Mouse (Mus musculus) lung, postnatal 0 days (tissue): ENCODE measurements at regions not wholly inside any gene's neighbourhood (a gene's known extent, or its start where the extent isn't known, plus 50 kb on each side); places are given as distances from the start of the nearest gene placed in this dataset.
A peak's percentile ranks its signal among the peaks of the same experiment; 100 is the strongest.
"Not testable (repeated sequence)": the region's sequence is repeated elsewhere in the genome, so short reads cannot be mapped to it uniquely, and the experiment has no call there.

Experiments
- ATAC-seq: fragments of 200-750 bp; cut with Nextera tagmentation; 2 replicates; pipeline ENCODE4 v1.8.0; 2017; ENCODE audit warnings: moderate library complexity
- DNase-seq: peaks from one replicate; pipeline ENCODE4 v3.0.0-alpha.2; 2016; ENCODE audit warnings: low spot score
- H3K27ac ChIP-seq: fragments of 300-500 bp; sonication (generic); 2 replicates; pipeline ENCODE4 v1.5.1; 2014; ENCODE audit warnings: antibody characterized with exemption, mild to moderate bottlenecking, low read length, mixed read lengths
- H3K27me3 ChIP-seq: fragments of 300-500 bp; sonication (generic); replicated peaks from 2 replicates; pipeline ENCODE4 v1.6.1; 2014; ENCODE audit warnings: low read length, mixed read lengths; ENCODE audit not compliant: insufficient read depth
- H3K36me3 ChIP-seq: fragments of 300-500 bp; sonication (generic); 2 replicates; pipeline ENCODE4 v1.6.1; 2014; ENCODE audit warnings: low read length, mixed read lengths; ENCODE audit not compliant: insufficient read depth
- H3K4me1 ChIP-seq: fragments of 300-500 bp; sonication (generic); 2 replicates; pipeline ENCODE4 v1.6.1; 2014; ENCODE audit warnings: antibody characterized with exemption, low read depth, low read length, mixed read lengths; ENCODE audit not compliant: insufficient read depth
- H3K4me2 ChIP-seq: fragments of 300-500 bp; sonication (generic); replicated peaks from 2 replicates; pipeline ENCODE4 v1.6.1; 2014; ENCODE audit warnings: low read depth, mild to moderate bottlenecking, low read length, moderate library complexity, mixed read lengths
- H3K4me3 ChIP-seq: fragments of 300-500 bp; sonication (generic); 2 replicates; pipeline ENCODE4 v1.5.1; 2014; ENCODE audit warnings: low read depth, low read length
- H3K9ac ChIP-seq: fragments of 300-500 bp; sonication (generic); replicated peaks from 2 replicates; pipeline ENCODE4 v1.6.1; 2014; ENCODE audit warnings: low read depth, mild to moderate bottlenecking
- H3K9me3 ChIP-seq: fragments of 300-500 bp; sonication (generic); 2 replicates; pipeline ENCODE4 v1.6.1; 2016; ENCODE audit warnings: low read length, mixed read lengths
- CTCF ChIP-seq: IDR thresholded peaks from 2 replicates; pipeline ENCODE4 v1.5.1; 2016; ENCODE audit warnings: antibody characterized with exemption, mild to moderate bottlenecking
- EP300 ChIP-seq: IDR thresholded peaks from 2 replicates; pipeline ENCODE4 v1.6.1; 2016; ENCODE audit warnings: antibody characterized with exemption, mild to moderate bottlenecking, control low read depth
- WGBS: fragments of 180-500 bp; shearing (Covaris S2); extraction: QIAGEN DNeasy Blood & Tissue Kit; methylation state at CpG from one replicate; pipeline ENCODE4 v1.1.7; 2014; 5-methylcytosine and 5-hydroxymethylcytosine counted together

DNA sequence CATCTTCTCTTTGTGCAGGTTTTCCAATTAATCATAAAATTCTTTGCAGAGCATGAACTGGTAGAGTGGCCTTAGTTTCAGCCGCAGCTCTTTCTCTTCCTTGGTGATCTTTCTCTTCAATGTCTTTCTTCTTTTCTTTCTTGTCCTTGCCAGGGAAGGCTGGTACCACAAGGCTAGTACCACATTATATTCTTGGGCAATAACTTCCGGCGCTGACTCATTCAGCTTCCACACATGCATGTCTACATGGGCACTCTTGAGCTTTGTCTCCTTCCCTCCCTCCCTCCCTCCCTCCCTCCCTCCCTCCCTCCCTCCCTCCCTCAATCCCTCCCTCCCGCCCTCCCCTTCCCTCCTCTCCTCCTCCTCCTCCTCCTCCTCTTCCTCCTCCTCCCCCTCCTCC is 98.1 kb upstream of the Pwp1 start:
- H3K27ac ChIP-seq, ATAC-seq: not testable (repeated sequence)
- WGBS, result 82% methylated on average over 3 of the region's 4 CpGs

GRCm38 (mm10) chr10:85731796-85732388 is 97.4 kb upstream of the Pwp1 start:
- not testable (repeated sequence) for H3K27me3 ChIP-seq, H3K27ac ChIP-seq, H3K9me3 ChIP-seq, H3K4me2 ChIP-seq, H3K36me3 ChIP-seq, DNase-seq, H3K9ac ChIP-seq, H3K4me3 ChIP-seq, H3K4me1 ChIP-seq
- ATAC-seq, result peak; percentile 60; the same call in 1 of the 2 replicates
- 48% methylated on average over 6 of the region's 13 CpGs for WGBS
- TF ChIP-seq CTCF, result peak; percentile 46

More for the DNA sequence above, 98.1 kb upstream of the Pwp1 start:
- not testable (repeated sequence) for H3K4me2 ChIP-seq, H3K4me1 ChIP-seq, H3K4me3 ChIP-seq, H3K27me3 ChIP-seq, H3K36me3 ChIP-seq, H3K9ac ChIP-seq, DNase-seq, H3K9me3 ChIP-seq

GRCm38 (mm10) chr10:85737796-85738195 is 91.5 kb upstream of the Pwp1 start:
- Histone ChIP-seq H3K9ac (no peak overlapping the region), H3K4me3 (no peak overlapping the region), H3K9me3 (no peaks in the 10 kb centered on the region), H3K4me1 (no peaks in the 10 kb centered on the region), H3K4me2 (no peak overlapping the region), H3K36me3 (no peaks in the 10 kb centered on the region), H3K27me3 (no peaks in the 10 kb centered on the region), H3K27ac (no peak overlapping the region)
- no peak for ATAC-seq
- WGBS, result 89% methylated on average over 1 of the region's 1 CpGs
- TF ChIP-seq EP300 (no peak), CTCF (no peak)
- no peak for DNase-seq

- no peak for DNase-seq
- no peaks in the 10 kb centered on the region for H3K36me3 ChIP-seq
- no peaks in the 10 kb centered on the region for H3K4me1 ChIP-seq
- H3K27me3 ChIP-seq, result no peaks in the 10 kb centered on the region
- no peak overlapping the region for H3K4me2 ChIP-seq
- no peak overlapping the region for H3K9ac ChIP-seq
- H3K9me3 ChIP-seq, result no peaks in the 10 kb centered on the region
- TF ChIP-seq EP300 (no peak), CTCF (no peak)
- H3K4me3 ChIP-seq, result no peak overlapping the region
- H3K27ac ChIP-seq, result no peak overlapping the region
- 38% methylated on average over 3 of the region's 3 CpGs for WGBS
- ATAC-seq, result no peak
Observed at GRCm38 (mm10) chr10:85739008-85739407, 90.3 kb upstream of the Pwp1 start.

DNA sequence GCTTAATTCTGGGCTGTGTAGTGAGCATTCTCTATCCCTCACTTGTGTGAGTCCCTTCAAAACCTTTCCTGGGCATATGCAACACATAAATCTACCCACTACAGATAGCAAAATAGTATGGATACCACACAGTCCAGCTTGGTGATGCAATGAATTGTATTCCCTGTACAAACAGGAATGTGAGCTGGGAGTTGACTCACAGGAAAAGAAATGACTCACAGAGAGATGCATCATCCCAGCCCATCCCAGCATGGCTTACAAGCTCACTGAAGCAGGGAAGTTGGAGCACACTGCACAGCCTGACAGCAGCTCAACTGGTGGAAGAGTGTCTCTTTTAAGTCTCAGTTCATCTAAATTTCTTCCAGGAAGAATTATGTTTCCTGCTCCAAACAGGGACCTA is 89.7 kb upstream of the Pwp1 start:
- H3K36me3 ChIP-seq, H3K27ac ChIP-seq, H3K4me2 ChIP-seq, H3K4me3 ChIP-seq, H3K9ac ChIP-seq, H3K9me3 ChIP-seq, H3K4me1 ChIP-seq, H3K27me3 ChIP-seq: not testable (repeated sequence)
- peak; percentile 39 for DNase-seq
- TF ChIP-seq EP300, result 0 out of 2 replicates have a peak, but pooled peaks have one; percentile 18
- peak; percentile 80 for ATAC-seq

GRCm38 (mm10) chr10:85741972-85742371 is 87.3 kb upstream of the Pwp1 start:
- 58% methylated on average over 5 of the region's 5 CpGs for WGBS
- no peak for ATAC-seq
- Histone ChIP-seq H3K27ac (no peak overlapping the region), H3K4me2 (no peak overlapping the region), H3K9me3 (no peaks in the 10 kb centered on the region), H3K4me1 (no peaks in the 10 kb centered on the region), H3K4me3 (no peak overlapping the region), H3K9ac (no peak overlapping the region), H3K27me3 (no peaks in the 10 kb centered on the region), H3K36me3 (no peaks in the 10 kb centered on the region)
- no peak for TF ChIP-seq EP300
- TF ChIP-seq CTCF, result peak; percentile 62
- peak; percentile 27 for DNase-seq

DNA sequence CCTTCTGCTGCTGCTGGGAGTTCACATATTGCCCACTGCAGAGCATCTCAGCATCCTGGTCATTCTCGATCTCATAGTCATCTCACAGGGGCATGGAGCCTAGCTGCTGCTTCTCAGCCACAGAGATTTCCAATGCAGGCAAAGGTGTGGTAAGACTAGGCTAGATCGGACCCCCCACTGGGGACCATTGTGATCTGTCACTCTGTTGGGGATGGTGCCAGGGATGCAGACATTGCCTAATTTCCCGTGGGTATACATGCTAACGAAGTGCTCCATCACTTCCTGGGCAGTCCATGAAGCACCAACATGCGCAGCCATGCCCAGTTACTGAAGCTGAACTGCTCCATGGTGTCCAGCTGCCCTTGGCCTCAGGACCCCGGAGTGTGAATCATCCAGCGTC is 83.9 kb upstream of the Pwp1 start:
- H3K9me3 ChIP-seq, H3K36me3 ChIP-seq, H3K4me3 ChIP-seq, DNase-seq, H3K9ac ChIP-seq, ATAC-seq, H3K4me1 ChIP-seq, H3K27me3 ChIP-seq, H3K4me2 ChIP-seq, H3K27ac ChIP-seq: not testable (repeated sequence)
- WGBS, result 64% methylated on average over 7 of the region's 7 CpGs
